Mouse (Mus musculus) small intestine, adult 2 months (tissue): ENCODE results near the gene Mecom.

ENCODE experiments used
- CTCF ChIP-seq: fragments of 200-500 bp; IDR thresholded peaks from 2 replicates; pipeline ENCODE4 v1.5.1; 2012; ENCODE audit warnings: low read depth, mild to moderate bottlenecking, control low read depth, inconsistent platforms, low read length, moderate library complexity, mixed read lengths; ENCODE audit not compliant: insufficient replicate concordance, insufficient read length; ENCODE audit errors: extremely low read depth
- POLR2A ChIP-seq: fragments of 200-500 bp; IDR thresholded peaks from 2 replicates; pipeline ENCODE4 v1.6.1; 2012; ENCODE audit warnings: low read depth, mild to moderate bottlenecking, control low read depth, inconsistent platforms, low read length, moderate library complexity

DNA sequence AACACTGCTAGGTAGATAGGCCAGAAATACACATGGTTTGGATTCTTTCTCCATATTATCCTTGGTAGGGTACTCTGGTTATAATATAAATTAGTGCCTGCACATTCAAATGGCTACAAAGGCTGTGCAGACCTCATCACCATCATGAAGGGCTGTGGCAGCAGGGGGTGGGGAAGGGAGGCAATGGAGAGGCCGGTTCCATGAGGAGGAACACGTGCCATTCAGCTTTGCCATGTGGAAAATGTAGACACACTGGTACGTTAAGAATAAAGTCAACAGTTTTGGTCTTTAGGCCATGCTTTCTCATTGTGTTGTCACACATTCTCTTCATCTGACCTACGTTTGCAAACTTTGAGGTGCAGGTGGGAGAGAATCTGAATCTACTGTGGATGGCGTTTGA lies 264.2 kb downstream of the Mecom start:
- no peak for TF ChIP-seq CTCF
- TF ChIP-seq POLR2A = no peak
